Mouse (Mus musculus) liver, embryonic 14.5 days (tissue): ENCODE results near the gene Amhr2. TPM values are rescaled to one million over a fixed set of nuclear protein-coding genes. Genes with fewer than 3 reads are reported as not detected.

Experiments
- ATAC-seq: fragments of 200-750 bp; cut with Nextera tagmentation; 2 replicates; pipeline ENCODE4 v1.8.0; 2017; ENCODE audit warnings: moderate number of reproducible peaks, mild to moderate bottlenecking, moderate library complexity; ENCODE audit not compliant: insufficient read depth
- DNase-seq, 3 experiments: peaks; one replicate each; pipeline ENCODE4 v3.0.0-alpha.2; 2012 to 2013; ENCODE audit warnings: low read depth in 3 of 3, low spot score in 3 of 3
- H3K27ac ChIP-seq: fragments of 300-500 bp; sonication (generic); 2 replicates; pipeline ENCODE4 v1.5.1; 2014; ENCODE audit warnings: moderate library complexity, mild to moderate bottlenecking, control low read depth, inconsistent platforms
- H3K27me3 ChIP-seq: fragments of 300-500 bp; sonication (generic); 2 replicates; pipeline ENCODE4 v1.6.1; 2014; ENCODE audit warnings: mild to moderate bottlenecking, low read length, moderate library complexity; ENCODE audit not compliant: control insufficient read depth, insufficient read depth
- H3K36me3 ChIP-seq: fragments of 300-500 bp; sonication (generic); replicated peaks from 2 replicates; pipeline ENCODE4 v1.6.1; 2014; ENCODE audit warnings: low read depth; ENCODE audit not compliant: control insufficient read depth, insufficient read depth
- H3K4me1 ChIP-seq, 2 experiments: fragments of 200-500 bp in 1 of 2; fragments of 300-500 bp in 1 of 2; sonication (generic) in 1 of 2; replicated peaks; 2 replicates each; pipeline ENCODE4 v1.6.1; 2012 to 2014; ENCODE audit warnings: antibody characterized with exemption in 1 of 2, inconsistent platforms in 1 of 2, low read length in 1 of 2; ENCODE audit not compliant: control insufficient read depth in 2 of 2, insufficient read depth in 2 of 2
- H3K4me2 ChIP-seq: fragments of 300-500 bp; sonication (generic); 2 replicates; pipeline ENCODE4 v1.6.1; 2014; ENCODE audit warnings: low read depth, mild to moderate bottlenecking, control low read depth, moderate library complexity
- H3K4me3 ChIP-seq, 2 experiments: fragments of 200-500 bp in 1 of 2; fragments of 300-500 bp in 1 of 2; sonication (generic) in 1 of 2; 2 replicates each; pipeline ENCODE4 v1.5.1; 2012 to 2014; ENCODE audit warnings: low read depth in 2 of 2, low read length in 2 of 2, mild to moderate bottlenecking in 2 of 2, control low read depth in 1 of 2, inconsistent platforms in 1 of 2, moderate library complexity in 1 of 2; ENCODE audit not compliant: insufficient read depth in 1 of 2
- H3K9ac ChIP-seq: fragments of 300-500 bp; sonication (generic); replicated peaks from 2 replicates; pipeline ENCODE4 v1.6.1; 2014; ENCODE audit warnings: mild to moderate bottlenecking, control low read depth, moderate library complexity
- H3K9me3 ChIP-seq: fragments of 300-500 bp; sonication (generic); 2 replicates; pipeline ENCODE4 v1.6.1; 2016; ENCODE audit warnings: low read length, mixed read lengths; ENCODE audit not compliant: control insufficient read depth
- CTCF ChIP-seq: IDR thresholded peaks from 2 replicates; pipeline ENCODE4 v1.5.1; 2016; ENCODE audit warnings: antibody characterized with exemption, low read depth, control low read depth
- EP300 ChIP-seq: IDR thresholded peaks from 2 replicates; pipeline ENCODE4 v1.6.1; 2016; ENCODE audit warnings: antibody characterized with exemption, low read depth
- WGBS: fragments of 180-500 bp; shearing (Covaris S2); extraction: QIAGEN DNeasy Blood & Tissue Kit; methylation state at CpG from one replicate; pipeline ENCODE4 v1.1.7; 2014; ENCODE audit not compliant: insufficient replicate concordance; 5-methylcytosine and 5-hydroxymethylcytosine counted together
- polyA plus RNA-seq, 2 experiments: library from polyadenylated mRNA; depleted of rRNA in 1 of 2; stranded (reverse) in 1 of 2; unstranded in 1 of 2; fragments of >200 nt; fragmentation: Nextera tagmentation in 1 of 2; extraction: Ambion mirVana in 1 of 2; gene quantifications; 2 replicates each; pipeline versions ENCODE4 v1.2.1 to v1.2.3; 2012 to 2014

Gene Amhr2
- polyA plus RNA-seq, 2 experiments = 0.06 to 0.11 TPM

- H3K36me3 ChIP-seq = no peaks in the 10 kb centered on the region; the same call in 1 of the 2 replicates
- H3K4me1 ChIP-seq = peaks cover 40 to 45% of the 10 kb centered on the region in 2 experiments
- no peaks in the 10 kb centered on the region for H3K9me3 ChIP-seq
- no peaks in the 10 kb centered on the region for H3K27me3 ChIP-seq
- TF ChIP-seq CTCF (no peak), EP300 (no peak)
- DNase-seq = peak; percentile 40 to 75 (median 52)
- peak overlapping the region; percentile 55 to 75 for H3K4me3 ChIP-seq
- H3K4me2 ChIP-seq = peak overlapping the region; percentile 88
- WGBS = 14% methylated on average over 4 of the region's 4 CpGs
- ATAC-seq = peak; percentile 38
- peak overlapping the region; percentile 43 for H3K9ac ChIP-seq
- H3K27ac ChIP-seq = peak overlapping the region; percentile 87
Observed at GRCm38 (mm10) chr15:102460971-102461370, 15.8 kb downstream of the Amhr2 start.

DNA sequence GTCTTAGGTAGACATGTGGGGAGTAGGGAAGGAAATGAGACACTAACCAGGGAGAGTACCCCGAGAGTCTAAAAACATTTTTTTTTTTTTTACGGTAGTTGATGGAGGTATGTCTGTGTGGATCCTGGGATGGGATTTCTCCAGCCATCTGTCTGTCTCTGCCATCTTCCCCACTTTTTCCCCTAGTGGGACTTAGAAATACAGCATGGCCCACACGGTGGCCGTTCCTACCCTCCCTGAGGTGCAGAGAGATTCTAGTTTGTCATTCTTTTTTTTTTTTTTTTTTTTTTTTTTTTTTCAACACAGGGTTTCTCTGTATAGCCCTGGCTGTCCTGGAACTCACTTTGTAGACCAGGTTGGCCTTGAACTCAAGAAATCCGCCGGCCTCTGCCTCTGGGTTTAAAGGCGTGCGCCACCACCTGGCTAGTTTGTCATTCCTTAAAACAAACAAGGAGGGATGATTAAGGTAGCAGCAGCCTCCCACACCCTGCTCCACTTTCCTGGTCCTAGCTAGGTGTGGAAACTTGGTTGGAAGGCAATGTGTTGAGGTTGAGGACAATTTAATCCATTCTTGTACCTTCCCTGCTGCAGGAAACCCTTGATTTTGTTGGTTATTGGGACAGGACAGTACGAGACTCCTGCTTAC lies 16.4 kb downstream of the Amhr2 start:
- no peak for ATAC-seq
- Histone ChIP-seq H3K4me1 (peaks cover 40 to 45% of the 10 kb centered on the region in 2 experiments), H3K9me3 (no peaks in the 10 kb centered on the region), H3K27me3 (no peaks in the 10 kb centered on the region), H3K36me3 (no peaks in the 10 kb centered on the region; the same call in 1 of the 2 replicates), H3K4me2 (peak overlapping the region; percentile 88), H3K27ac (peak overlapping the region; percentile 87), H3K4me3 (peak overlapping the region; percentile 55 to 75), H3K9ac (peak overlapping the region; percentile 43)
- TF ChIP-seq CTCF (no peak), EP300 (no peak)
- DNase-seq = no peak
- 76% methylated on average over 9 of the region's 9 CpGs for WGBS

GRCm38 (mm10) chr15:102463666-102464065 lies 18.5 kb downstream of the Amhr2 start:
- DNase-seq = peak in 1 of 3 experiments; percentile 44
- no peak for TF ChIP-seq EP300
- peak; percentile 74 for TF ChIP-seq CTCF
- Histone ChIP-seq H3K4me3 (no peak overlapping the region), H3K27me3 (no peaks in the 10 kb centered on the region), H3K4me1 (peaks cover 25 to 30% of the 10 kb centered on the region in 2 experiments), H3K9ac (no peak overlapping the region), H3K9me3 (no peaks in the 10 kb centered on the region), H3K36me3 (no peaks in the 10 kb centered on the region; the same call in 1 of the 2 replicates), H3K27ac (no peak overlapping the region), H3K4me2 (no peak overlapping the region)
- ATAC-seq = no peak

- WGBS = 89% methylated on average over 9 of the region's 9 CpGs
- no peaks in the 10 kb centered on the region for H3K27me3 ChIP-seq
- H3K9ac ChIP-seq = no peak overlapping the region
- peaks cover 6 to 7% of the 10 kb centered on the region in 2 experiments; a peak in 3 of 4 replicates for H3K4me1 ChIP-seq
- H3K9me3 ChIP-seq = no peaks in the 10 kb centered on the region
- H3K36me3 ChIP-seq = peaks cover 8% of the 10 kb centered on the region
- TF ChIP-seq EP300 (no peak), CTCF (no peak)
- no peak overlapping the region for H3K27ac ChIP-seq
- H3K4me2 ChIP-seq = no peak overlapping the region
- no peak for DNase-seq
- H3K4me3 ChIP-seq = no peak overlapping the region
- ATAC-seq = no peak
Observed at GRCm38 (mm10) chr15:102468675-102469370, 23.7 kb downstream of the Amhr2 start.

DNA sequence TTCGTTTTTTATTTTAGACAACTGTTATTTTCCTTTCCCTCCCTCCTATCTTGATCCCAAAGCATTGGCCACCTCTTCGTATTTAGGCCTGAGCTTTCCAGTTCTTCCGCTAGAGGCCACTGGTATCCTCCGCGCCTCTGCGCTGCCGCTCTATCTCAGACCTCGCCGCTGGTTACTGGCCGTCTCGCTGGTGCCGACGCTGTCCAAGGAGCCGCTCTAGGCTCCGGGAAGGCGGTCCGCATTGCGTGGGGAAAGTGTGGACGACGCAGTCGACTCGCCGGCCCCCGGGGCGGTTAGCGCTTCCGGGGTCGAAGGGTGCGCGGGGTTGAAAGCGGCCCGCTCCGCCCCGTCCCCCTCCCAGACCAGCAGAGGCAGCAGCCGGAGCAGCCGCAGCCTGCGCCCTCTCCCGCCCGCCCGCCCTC lies 25.0 kb downstream of the Amhr2 start, which contains the start of gene Pcbp2:
TSS of gene Pcbp2 (plus strand) at position 357 of the 422 bp plus-strand sequence.
- WGBS = under 1% methylated on average over 40 of the region's 40 CpGs
- Histone ChIP-seq H3K27ac (peak within 1 kb of the TSS; percentile 61), H3K9me3 (no peaks in the 10 kb centered on the region), H3K9ac (peak within 1 kb of the TSS; percentile 87), H3K27me3 (no peaks in the 10 kb centered on the region), H3K36me3 (peaks cover 21% of the 10 kb centered on the region), H3K4me1 (peaks cover 6 to 7% of the 10 kb centered on the region in 2 experiments; a peak in 3 of 4 replicates), H3K4me3 (peak within 1 kb of the TSS; percentile 80 to 100), H3K4me2 (peak within 1 kb of the TSS; percentile 86)
- TF ChIP-seq EP300 = peak; percentile 63
- TF ChIP-seq CTCF = peak; percentile 96
- peak; percentile 98 for ATAC-seq
- peak; percentile 96 for DNase-seq
